13 mouse cellular contexts compared by ENCODE assay signal in the genomic region with DNA sequence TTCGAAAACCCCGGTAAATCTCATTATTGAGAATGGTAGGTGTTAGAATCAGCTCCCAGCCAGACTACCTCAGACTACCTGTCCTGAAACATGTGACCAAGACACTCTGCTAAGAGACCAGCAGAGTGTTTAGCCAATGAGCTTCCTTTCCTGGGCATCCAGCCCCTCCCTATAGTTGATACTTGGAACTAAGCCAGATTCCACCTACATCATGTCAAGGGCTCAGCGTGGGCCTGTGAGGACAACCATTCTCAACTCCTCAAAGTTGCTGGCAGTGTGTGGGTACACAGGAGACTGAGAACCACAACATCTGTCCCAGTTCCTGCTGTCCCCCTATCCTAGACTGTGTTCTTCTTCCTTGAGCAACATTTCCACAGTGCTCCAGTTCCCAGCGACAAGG. TPM values are rescaled to one million over a fixed set of nuclear protein-coding genes. Genes with fewer than 3 reads are reported as not detected.
A peak's percentile ranks its signal among the peaks of the same experiment; 100 is the strongest.
DNase-seq lines count a peak whose midpoint lies in the region; ATAC-seq and TF ChIP-seq lines count a peak whose summit lies in the region.
"Had no signal": no experiment of that assay in that cellular context is flagged by ENCODE, and none has a peak within 500 bp of the region (broad histone marks: within the 10 kb centered on the region; RNA-seq: fewer than 3 reads in every experiment).

No protein-coding gene starts in this region.

- peak; percentile 14 for DNase-seq in embryonic facial prominence, embryonic 11.5 days (ENCODE audit: low spot score)
- no peak for DNase-seq in embryonic facial prominence, embryonic 10.5 days (ENCODE audit: low spot score)
- DNase-seq in left cerebral cortex, postnatal 25 days (ENCODE audit: low spot score in 2 of 2) = peak; percentile 6 to 27
- DNase-seq in left cerebral cortex, postnatal 10 days (ENCODE audit: extremely low spot score in 1 of 2, low spot score in 2 of 2) = no peak
- no peak for DNase-seq in layer of hippocampus, adult 9-10 months (ENCODE audit: low spot score)
- DNase-seq in adrenal gland, postnatal 25 days = no peak
- DNase-seq: adrenal gland, postnatal 36 days; heart, postnatal 14 days; kidney, postnatal 10 days had no signal

- H3K27me3 ChIP-seq in embryonic facial prominence, embryonic 11.5 days (ENCODE audit: control insufficient read depth, insufficient read depth, low read length) = no peaks in the 10 kb centered on the region
- H3K27me3 ChIP-seq in embryonic facial prominence, embryonic 10.5 days (replicated peaks; ENCODE audit: low read depth, poor library complexity, severe bottlenecking) = no peaks in the 10 kb centered on the region
- no peaks in the 10 kb centered on the region for H3K27me3 ChIP-seq in ES-Bruce4 (ENCODE audit: control insufficient read depth, insufficient read depth, low read length, poor library complexity, severe bottlenecking)
- no peaks in the 10 kb centered on the region for H3K27me3 ChIP-seq in intestine, embryonic 15.5 days (replicated peaks)
- H3K27me3 ChIP-seq: limb, embryonic 13.5 days had no signal

- no peak overlapping the region for H3K4me2 ChIP-seq in embryonic facial prominence, embryonic 11.5 days (ENCODE audit: low read depth, low read length)
- H3K4me2 ChIP-seq in intestine, embryonic 15.5 days (replicated peaks) = no peak overlapping the region
- H3K4me2 ChIP-seq: limb, embryonic 13.5 days; midbrain, embryonic 11.5 days had no signal

- no peaks in the 10 kb centered on the region for H3K36me3 ChIP-seq in embryonic facial prominence, embryonic 11.5 days (replicated peaks; ENCODE audit: control insufficient read depth, insufficient read depth, low read depth, low read length)
- no peaks in the 10 kb centered on the region for H3K36me3 ChIP-seq in embryonic facial prominence, embryonic 10.5 days (replicated peaks)
- no peaks in the 10 kb centered on the region for H3K36me3 ChIP-seq in ES-Bruce4 (ENCODE audit: control insufficient read depth, insufficient read depth, low read length, poor library complexity, severe bottlenecking)
- H3K36me3 ChIP-seq in intestine, embryonic 15.5 days = no peaks in the 10 kb centered on the region
- H3K36me3 ChIP-seq: limb, embryonic 13.5 days had no signal

- H3K9ac ChIP-seq in embryonic facial prominence, embryonic 11.5 days (replicated peaks; ENCODE audit: low read length) = no peak overlapping the region
- no peak overlapping the region for H3K9ac ChIP-seq in ES-Bruce4 (ENCODE audit: low read depth, poor library complexity, severe bottlenecking)
- no peak overlapping the region for H3K9ac ChIP-seq in intestine, embryonic 15.5 days
- H3K9ac ChIP-seq: limb, embryonic 13.5 days had no signal

- WGBS in embryonic facial prominence, embryonic 11.5 days = 82% methylated on average over 4 of the region's 4 CpGs
- 83% methylated on average over 4 of the region's 4 CpGs for WGBS in embryonic facial prominence, embryonic 10.5 days
- 63% methylated on average over 4 of the region's 4 CpGs for WGBS in intestine, embryonic 15.5 days

- ATAC-seq in embryonic facial prominence, embryonic 11.5 days (replicated peaks; ENCODE audit: insufficient number of reproducible peaks, low FRiP score, low TSS enrichment, low read depth) = no peak
- ATAC-seq in intestine, embryonic 15.5 days = peak; percentile 76

- no peak for TF ChIP-seq POLR2A in ES-Bruce4 (IDR thresholded peaks at IDR 0.05; ENCODE audit: insufficient read depth, low read length)

- H3K27ac ChIP-seq in embryonic facial prominence, embryonic 11.5 days (replicated peaks; ENCODE audit: low read depth, low read length) = no peak overlapping the region
- H3K27ac ChIP-seq in embryonic facial prominence, embryonic 10.5 days (replicated peaks) = no peak overlapping the region
- H3K27ac ChIP-seq in ES-Bruce4 (ENCODE audit: insufficient read depth, low read length) = peak overlapping the region; percentile 54; the same call in 1 of the 2 replicates
- H3K27ac ChIP-seq in intestine, embryonic 15.5 days = no peak overlapping the region
- H3K27ac ChIP-seq: limb, embryonic 13.5 days had no signal

- no peaks in the 10 kb centered on the region for H3K9me3 ChIP-seq in embryonic facial prominence, embryonic 11.5 days (replicated peaks; ENCODE audit: control insufficient read depth, low read length)
- H3K9me3 ChIP-seq in embryonic facial prominence, embryonic 10.5 days = no peaks in the 10 kb centered on the region
- no peaks in the 10 kb centered on the region for H3K9me3 ChIP-seq in ES-Bruce4 (replicated peaks; ENCODE audit: control insufficient read depth, insufficient read depth, low read length, poor library complexity, severe bottlenecking)
- no peaks in the 10 kb centered on the region for H3K9me3 ChIP-seq in intestine, embryonic 15.5 days
- H3K9me3 ChIP-seq: limb, embryonic 13.5 days had no signal

- no peak for TF ChIP-seq EP300 in ES-Bruce4 (IDR thresholded peaks at IDR 0.05; ENCODE audit: insufficient read depth, low read depth, low read length)

- no peaks in the 10 kb centered on the region for H3K4me1 ChIP-seq in embryonic facial prominence, embryonic 11.5 days (ENCODE audit: control insufficient read depth, insufficient read depth, low read length)
- H3K4me1 ChIP-seq in embryonic facial prominence, embryonic 10.5 days = peaks cover 15% of the 10 kb centered on the region
- peaks cover 19% of the 10 kb centered on the region for H3K4me1 ChIP-seq in ES-Bruce4 (ENCODE audit: control insufficient read depth, insufficient read depth, low read length)
- peaks cover 3% of the 10 kb centered on the region; the same call in 1 of the 2 replicates for H3K4me1 ChIP-seq in intestine, embryonic 15.5 days (replicated peaks)

- intact Hi-C loops in left cerebral cortex, postnatal 25 days (cut with DNase I) = no loop called here
- intact Hi-C loops in left cerebral cortex, postnatal 10 days (cut with DNase I) = no loop called here

- no peak overlapping the region for H3K4me3 ChIP-seq in embryonic facial prominence, embryonic 11.5 days (ENCODE audit: low read depth, low read length)
- H3K4me3 ChIP-seq in embryonic facial prominence, embryonic 10.5 days = no peak overlapping the region
- no peak overlapping the region for H3K4me3 ChIP-seq in ES-Bruce4 (ENCODE audit: low read depth, low read length)
- no peak overlapping the region for H3K4me3 ChIP-seq in intestine, embryonic 15.5 days (replicated peaks)
- H3K4me3 ChIP-seq: limb, embryonic 13.5 days had no signal

- no peak for TF ChIP-seq CTCF in ES-Bruce4 (IDR thresholded peaks at IDR 0.05; ENCODE audit: low read depth, low read length)

RNA-seq across cellular contexts. Expression of a gene that starts 45.3 kb away (rescaled TPM):
- 1.4 and 2.3 TPM in 2 replicates for polyA plus RNA-seq in embryonic facial prominence, embryonic 11.5 days (2014; fragmentation: Nextera tagmentation; extraction: Ambion mirVana)
- polyA plus RNA-seq in embryonic facial prominence, embryonic 10.5 days (2016; fragmentation: Nextera tagmentation; extraction: Ambion mirVana) = 2.9 and 3.2 TPM in 2 replicates
- total RNA-seq in left cerebral cortex, postnatal 25 days (2021) = under 1 TPM; 0.30 to 0.62 TPM
- 1 to 10 TPM in 1 of 2 experiments, under 1 TPM in 1; 0.85 to 1.1 TPM for total RNA-seq in left cerebral cortex, postnatal 10 days (2021)
- 29.9 and 31.8 TPM in 2 replicates for polyA plus RNA-seq in ES-Bruce4 (2011; ENCODE audit: insufficient read depth, insufficient read length, low read depth, missing spikeins)
- polyA plus RNA-seq in intestine, embryonic 15.5 days (2015; fragmentation: Nextera tagmentation; extraction: Ambion mirVana) = 2.2 and 2.5 TPM in 2 replicates
- 1.0 and 2.4 TPM in 2 replicates for total RNA-seq in adrenal gland, postnatal 25 days (2021)

Comparison
In these comparisons a context has a peak if more than half of its experiments do, and no peak if none do; other contexts are left out.
1. DNase-seq: peak in embryonic facial prominence, embryonic 11.5 days (single experiment) and left cerebral cortex, postnatal 25 days (2 of 2); none in embryonic facial prominence, embryonic 10.5 days (single experiment), left cerebral cortex, postnatal 10 days (0 of 2), layer of hippocampus, adult 9-10 months (single experiment) and adrenal gland, postnatal 25 days (single experiment).